Mouse (Mus musculus): ENCODE measurements around the gene Cyp19a1. TPM values are rescaled to one million over a fixed set of nuclear protein-coding genes. Genes with fewer than 3 reads are reported as not detected.

The Cyp19a1 gene
- polyA plus RNA-seq (2015; fragmentation: Nextera tagmentation; extraction: Ambion mirVana), result not detected in 2 replicates

DNA sequence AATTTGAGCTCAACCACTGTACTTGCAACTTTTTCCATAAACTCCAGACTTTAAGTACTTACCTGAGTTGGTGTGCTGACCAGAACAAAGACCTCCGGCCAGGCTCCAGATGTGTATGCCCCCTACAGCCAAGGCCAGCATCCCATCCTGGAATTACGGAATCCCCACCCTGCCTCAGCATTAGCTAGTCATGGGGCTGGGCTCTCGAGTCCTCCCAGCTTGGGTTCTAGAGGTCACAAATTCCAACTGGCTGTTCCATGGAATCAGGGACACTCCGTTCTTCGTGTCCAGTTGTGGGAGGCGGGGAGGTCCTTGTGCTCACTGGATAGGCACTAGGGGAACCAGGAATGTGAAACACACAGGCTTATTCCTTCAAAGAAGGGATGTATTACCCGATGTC, at the start of gene Cyp19a1:
Gene Cyp19a1, minus strand, starts transcription at position 101 of the 400 bp plus-strand sequence.
- no peak for ATAC-seq (ENCODE audit: insufficient read depth, low FRiP score)
- no peaks in the 10 kb centered on the region for H3K9me3 ChIP-seq (replicated peaks; ENCODE audit: control insufficient read depth, low read length)
- no peaks in the 10 kb centered on the region for H3K27me3 ChIP-seq (ENCODE audit: control insufficient read depth, insufficient read depth, low read length)
- no peaks in the 10 kb centered on the region for H3K36me3 ChIP-seq (ENCODE audit: control insufficient read depth, insufficient read depth, low read length)
- no peak within 1 kb of the TSS for H3K4me2 ChIP-seq (ENCODE audit: low read depth, low read length)
- 88% methylated on average over 7 of the region's 7 CpGs for WGBS
- H3K4me3 ChIP-seq (replicated peaks; ENCODE audit: low read length), result no peak within 1 kb of the TSS
- no peaks in the 10 kb centered on the region for H3K4me1 ChIP-seq (ENCODE audit: control insufficient read depth, insufficient read depth, low read length)
- no peak within 1 kb of the TSS for H3K9ac ChIP-seq (ENCODE audit: low read length)
- no peak within 1 kb of the TSS for H3K27ac ChIP-seq (ENCODE audit: low read length)

DNA sequence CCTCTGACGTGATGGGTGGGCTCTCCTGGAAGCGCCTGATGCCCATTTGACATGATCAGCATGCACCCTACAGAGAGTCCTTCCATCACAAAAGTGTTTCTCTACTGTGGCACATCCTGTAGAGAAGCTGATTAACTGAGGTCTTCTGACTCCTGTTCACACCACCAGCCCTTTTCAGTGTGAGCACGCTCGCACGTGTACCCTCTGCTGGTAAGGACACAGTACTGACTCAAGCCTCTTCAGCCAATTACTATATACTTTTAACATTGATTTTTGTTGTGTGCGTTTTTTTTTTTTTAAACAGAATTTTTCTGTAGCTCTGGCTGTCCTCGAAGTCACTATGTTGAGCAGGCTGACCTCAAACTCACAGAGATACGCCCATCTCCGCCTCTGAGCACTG, 48.5 kb upstream of the Cyp19a1 start:
- Histone ChIP-seq H3K9me3 (replicated peaks; ENCODE audit: control insufficient read depth, low read length) (no peaks in the 10 kb centered on the region), H3K27ac (ENCODE audit: low read length) (no peak overlapping the region), H3K4me1 (ENCODE audit: control insufficient read depth, insufficient read depth, low read length) (no peaks in the 10 kb centered on the region), H3K9ac (ENCODE audit: low read length) (no peak overlapping the region), H3K27me3 (ENCODE audit: control insufficient read depth, insufficient read depth, low read length) (no peaks in the 10 kb centered on the region), H3K4me2 (ENCODE audit: low read depth, low read length) (no peak overlapping the region), H3K4me3 (replicated peaks; ENCODE audit: low read length) (no peak overlapping the region), H3K36me3 (ENCODE audit: control insufficient read depth, insufficient read depth, low read length) (no peaks in the 10 kb centered on the region)
- ATAC-seq (ENCODE audit: insufficient read depth, low FRiP score), result no peak
- WGBS, result 68% methylated on average over 9 of the region's 9 CpGs

DNA sequence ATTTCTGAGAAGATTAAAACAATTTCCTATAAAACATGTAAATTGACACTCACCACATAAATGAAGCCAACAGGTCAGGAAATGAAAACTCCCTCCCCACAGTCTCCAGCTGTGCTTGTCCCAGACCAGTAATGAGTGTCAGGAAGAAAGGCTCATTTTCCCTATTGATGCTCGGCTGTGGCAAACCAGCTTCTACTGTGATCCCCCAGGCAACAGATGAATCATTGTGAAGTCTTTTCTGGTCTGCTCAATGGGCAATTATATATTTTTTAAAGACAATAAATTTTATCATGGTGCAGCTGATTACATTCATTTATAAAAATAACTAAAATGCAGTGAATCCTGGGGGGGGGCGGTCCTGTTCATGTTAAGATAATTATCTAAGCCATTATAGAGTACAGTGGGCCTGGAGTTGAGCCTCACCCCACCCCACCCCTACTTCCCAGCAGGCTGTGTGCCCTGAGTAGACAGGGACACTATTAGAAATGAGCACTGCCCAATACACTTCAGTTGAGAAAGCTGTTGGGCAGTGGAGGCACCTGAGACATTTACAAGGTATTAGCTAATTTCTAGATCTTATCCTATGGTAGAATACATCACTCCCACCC, 40.9 kb upstream of the Cyp19a1 start:
- Histone ChIP-seq H3K27me3 (ENCODE audit: control insufficient read depth, insufficient read depth, low read length) (no peaks in the 10 kb centered on the region), H3K4me2 (ENCODE audit: low read depth, low read length) (no peak overlapping the region), H3K9ac (ENCODE audit: low read length) (no peak overlapping the region), H3K9me3 (replicated peaks; ENCODE audit: control insufficient read depth, low read length) (no peaks in the 10 kb centered on the region), H3K4me3 (replicated peaks; ENCODE audit: low read length) (no peak overlapping the region), H3K36me3 (ENCODE audit: control insufficient read depth, insufficient read depth, low read length) (no peaks in the 10 kb centered on the region), H3K27ac (ENCODE audit: low read length) (no peak overlapping the region), H3K4me1 (ENCODE audit: control insufficient read depth, insufficient read depth, low read length) (no peaks in the 10 kb centered on the region)
- ATAC-seq (ENCODE audit: insufficient read depth, low FRiP score), result no peak
- 68% methylated on average over 2 of the region's 2 CpGs for WGBS

DNA sequence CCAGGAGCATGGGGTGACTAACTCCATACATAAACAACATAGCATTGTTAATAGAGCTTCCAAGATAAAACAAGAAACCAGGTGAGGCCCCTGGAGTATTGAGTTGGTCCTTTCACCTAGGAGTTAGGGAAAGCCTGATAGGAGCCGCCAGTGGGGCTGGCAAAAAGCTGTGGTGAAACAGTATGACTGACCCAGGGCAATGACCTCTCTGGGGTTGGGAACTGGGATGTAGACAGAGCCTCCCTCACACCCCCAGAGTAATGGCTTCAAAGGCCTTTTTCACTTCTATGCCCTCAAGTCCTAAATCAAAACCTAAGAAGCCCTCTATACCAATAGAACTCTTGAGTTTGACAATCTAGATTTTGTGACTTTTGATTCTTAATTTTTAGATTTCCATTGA, 40.3 kb upstream of the Cyp19a1 start:
- Histone ChIP-seq H3K4me1 (ENCODE audit: control insufficient read depth, insufficient read depth, low read length) (no peaks in the 10 kb centered on the region), H3K27me3 (ENCODE audit: control insufficient read depth, insufficient read depth, low read length) (no peaks in the 10 kb centered on the region), H3K4me2 (ENCODE audit: low read depth, low read length) (no peak overlapping the region), H3K36me3 (ENCODE audit: control insufficient read depth, insufficient read depth, low read length) (no peaks in the 10 kb centered on the region), H3K9me3 (replicated peaks; ENCODE audit: control insufficient read depth, low read length) (no peaks in the 10 kb centered on the region), H3K4me3 (replicated peaks; ENCODE audit: low read length) (no peak overlapping the region), H3K27ac (ENCODE audit: low read length) (no peak overlapping the region), H3K9ac (ENCODE audit: low read length) (no peak overlapping the region)
- ATAC-seq (ENCODE audit: insufficient read depth, low FRiP score), result no peak
- 72% methylated on average over 1 of the region's 1 CpGs for WGBS

DNA sequence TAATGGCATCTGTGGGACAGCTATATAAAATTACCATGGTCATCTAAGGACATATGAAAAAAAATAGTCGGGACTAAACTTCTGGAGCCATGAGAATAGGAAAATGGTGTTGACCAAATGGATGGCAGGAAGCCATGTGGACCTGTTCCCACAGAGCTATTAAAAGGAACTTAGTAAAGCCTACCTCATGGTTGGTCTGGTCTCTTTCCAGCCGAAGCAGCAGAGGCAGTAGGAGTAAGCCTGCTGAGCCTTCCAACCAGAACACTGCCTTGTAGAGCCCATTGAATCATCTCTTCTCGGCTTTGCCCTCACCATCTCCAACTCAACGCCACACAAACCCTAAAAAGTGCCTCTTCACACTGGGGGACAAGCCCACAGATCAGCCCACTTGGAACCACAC, 33.3 kb upstream of the Cyp19a1 start:
- ATAC-seq (ENCODE audit: insufficient read depth, low FRiP score), result no peak

DNA sequence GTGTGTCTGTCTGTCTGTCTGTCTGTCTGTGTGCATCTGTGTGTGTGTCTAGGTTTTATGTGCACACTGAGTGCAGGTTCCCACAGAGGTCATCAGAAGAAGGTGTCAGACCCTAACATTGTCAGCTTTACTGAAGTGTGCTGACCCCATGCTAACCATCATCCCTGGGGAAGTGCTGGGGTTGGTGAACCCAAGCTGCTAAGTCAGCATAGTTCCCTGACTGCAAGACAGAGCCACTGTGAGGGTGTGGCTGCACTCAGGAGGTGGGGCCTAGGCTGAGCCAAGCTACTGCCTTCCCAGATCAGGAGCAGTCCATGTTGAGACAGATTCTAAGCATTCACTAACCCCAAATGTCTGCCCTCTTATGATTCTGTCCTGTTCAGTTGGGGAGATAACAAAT, 31.9 kb upstream of the Cyp19a1 start:
- H3K4me3 ChIP-seq (replicated peaks; ENCODE audit: low read length), result no peak overlapping the region
- H3K9me3 ChIP-seq (replicated peaks; ENCODE audit: control insufficient read depth, low read length), result no peaks in the 10 kb centered on the region
- no peak overlapping the region for H3K9ac ChIP-seq (ENCODE audit: low read length)
- no peak for ATAC-seq (ENCODE audit: insufficient read depth, low FRiP score)
- H3K36me3 ChIP-seq (ENCODE audit: control insufficient read depth, insufficient read depth, low read length), result no peaks in the 10 kb centered on the region
- H3K27me3 ChIP-seq (ENCODE audit: control insufficient read depth, insufficient read depth, low read length), result no peaks in the 10 kb centered on the region
- H3K4me2 ChIP-seq (ENCODE audit: low read depth, low read length), result no peak overlapping the region
- H3K4me1 ChIP-seq (ENCODE audit: control insufficient read depth, insufficient read depth, low read length), result no peaks in the 10 kb centered on the region
- no peak overlapping the region for H3K27ac ChIP-seq (ENCODE audit: low read length)

More for the DNA sequence above, 33.3 kb upstream of the Cyp19a1 start:
- no peaks in the 10 kb centered on the region for H3K36me3 ChIP-seq (ENCODE audit: control insufficient read depth, insufficient read depth, low read length)
- no peak overlapping the region for H3K27ac ChIP-seq (ENCODE audit: low read length)
- no peaks in the 10 kb centered on the region for H3K27me3 ChIP-seq (ENCODE audit: control insufficient read depth, insufficient read depth, low read length)
- no peak overlapping the region for H3K4me2 ChIP-seq (ENCODE audit: low read depth, low read length)
- WGBS, result 77% methylated on average over 4 of the region's 4 CpGs
- H3K9ac ChIP-seq (ENCODE audit: low read length), result no peak overlapping the region
- H3K4me1 ChIP-seq (ENCODE audit: control insufficient read depth, insufficient read depth, low read length), result no peaks in the 10 kb centered on the region
- H3K4me3 ChIP-seq (replicated peaks; ENCODE audit: low read length), result no peak overlapping the region
- H3K9me3 ChIP-seq (replicated peaks; ENCODE audit: control insufficient read depth, low read length), result no peaks in the 10 kb centered on the region

DNA sequence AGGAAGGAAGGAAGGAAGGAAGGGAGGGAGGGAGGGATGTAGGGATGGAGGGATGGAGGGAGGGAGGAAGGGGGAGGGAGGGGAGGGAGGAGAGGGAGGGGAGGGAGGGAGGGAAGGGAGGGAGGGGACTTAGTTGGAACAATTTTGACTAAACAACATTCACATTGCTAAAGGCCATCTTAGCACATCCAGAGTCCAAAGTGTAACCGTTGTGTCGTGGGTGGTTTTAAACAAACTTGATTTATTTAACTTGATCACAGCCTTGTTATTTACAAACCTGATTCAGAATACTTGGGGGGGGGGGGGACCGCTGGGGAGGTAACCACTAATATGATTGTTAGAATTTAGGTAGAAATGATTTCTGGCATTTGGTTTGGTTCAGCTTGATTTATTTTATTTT, 31.5 kb upstream of the Cyp19a1 start:
- no peaks in the 10 kb centered on the region for H3K9me3 ChIP-seq (replicated peaks; ENCODE audit: control insufficient read depth, low read length)
- no peak overlapping the region for H3K9ac ChIP-seq (ENCODE audit: low read length)
- no peaks in the 10 kb centered on the region for H3K4me1 ChIP-seq (ENCODE audit: control insufficient read depth, insufficient read depth, low read length)
- H3K4me2 ChIP-seq (ENCODE audit: low read depth, low read length), result no peak overlapping the region
- 36% methylated on average over 3 of the region's 3 CpGs for WGBS
- H3K36me3 ChIP-seq (ENCODE audit: control insufficient read depth, insufficient read depth, low read length), result no peaks in the 10 kb centered on the region
- no peak for ATAC-seq (ENCODE audit: insufficient read depth, low FRiP score)
- H3K4me3 ChIP-seq (replicated peaks; ENCODE audit: low read length), result no peak overlapping the region
- H3K27me3 ChIP-seq (ENCODE audit: control insufficient read depth, insufficient read depth, low read length), result no peaks in the 10 kb centered on the region
- no peak overlapping the region for H3K27ac ChIP-seq (ENCODE audit: low read length)

DNA sequence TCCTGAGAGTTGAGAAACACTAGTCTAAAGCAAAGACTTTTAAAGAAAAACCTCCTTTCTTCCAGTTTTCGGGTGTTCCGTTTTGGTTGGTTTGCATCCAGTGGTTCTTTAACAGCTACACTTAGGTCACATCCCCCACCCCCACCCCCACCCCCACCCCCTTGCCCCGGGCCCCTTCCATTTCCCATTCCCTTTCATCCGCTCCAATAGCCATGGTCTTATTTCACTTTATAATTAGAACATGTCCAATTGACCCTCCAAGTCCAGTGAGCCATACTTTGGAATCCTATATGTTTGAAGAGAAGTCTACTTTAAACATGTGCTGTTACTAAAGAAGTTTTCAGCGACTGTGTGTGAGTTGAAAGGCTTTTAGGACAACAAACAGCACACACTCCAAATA, 19.9 kb upstream of the Cyp19a1 start:
- Histone ChIP-seq H3K9me3 (replicated peaks; ENCODE audit: control insufficient read depth, low read length) (no peaks in the 10 kb centered on the region), H3K27ac (ENCODE audit: low read length) (no peak overlapping the region), H3K36me3 (ENCODE audit: control insufficient read depth, insufficient read depth, low read length) (no peaks in the 10 kb centered on the region), H3K27me3 (ENCODE audit: control insufficient read depth, insufficient read depth, low read length) (peaks cover 16% of the 10 kb centered on the region), H3K9ac (ENCODE audit: low read length) (no peak overlapping the region), H3K4me2 (ENCODE audit: low read depth, low read length) (no peak overlapping the region), H3K4me3 (replicated peaks; ENCODE audit: low read length) (no peak overlapping the region), H3K4me1 (ENCODE audit: control insufficient read depth, insufficient read depth, low read length) (no peaks in the 10 kb centered on the region)
- ATAC-seq (ENCODE audit: insufficient read depth, low FRiP score), result no peak
- 71% methylated on average over 5 of the region's 5 CpGs for WGBS

DNA sequence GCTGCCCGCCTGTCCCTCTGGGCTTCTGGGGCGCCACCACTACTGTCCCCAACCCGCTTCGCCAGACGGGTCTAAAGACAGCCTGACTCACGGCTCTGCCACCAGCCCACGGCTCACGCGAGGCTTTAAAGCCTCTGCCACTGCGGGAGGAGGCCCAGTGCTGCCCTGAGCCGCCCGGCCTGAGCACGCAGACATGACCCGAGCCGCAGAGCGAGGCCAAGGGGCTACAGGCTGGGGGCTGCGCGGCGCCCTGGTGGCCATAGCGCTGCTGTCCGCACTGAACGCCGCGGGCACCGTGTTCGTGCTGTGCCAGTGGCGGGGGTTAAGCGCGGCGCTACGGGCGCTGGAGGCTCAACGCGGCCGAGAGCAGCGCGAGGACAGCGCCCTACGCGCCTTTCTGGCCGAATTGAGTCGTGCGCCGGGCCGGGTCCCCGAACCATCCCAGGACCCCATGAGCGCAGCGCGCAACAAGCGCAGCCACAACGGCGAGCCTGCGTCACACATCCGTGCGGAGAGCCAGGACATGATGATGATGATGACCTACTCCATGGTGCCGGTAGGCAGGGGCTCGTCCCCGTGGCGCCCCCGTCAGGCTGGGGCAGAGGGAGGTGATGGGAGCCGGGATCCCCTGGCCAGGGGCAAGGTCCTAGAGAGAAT, 18.5 kb upstream of the Cyp19a1 start, which contains the start of gene Gldn:
Gene Gldn, plus strand, starts transcription at position 156 of the 657 bp plus-strand sequence.
- H3K4me3 ChIP-seq (replicated peaks; ENCODE audit: low read length), result peak within 1 kb of the TSS; percentile 37
- 0 out of 2 replicates have a peak within 1 kb of the TSS, but pooled peaks have one; percentile 26 for H3K9ac ChIP-seq (ENCODE audit: low read length)
- no peaks in the 10 kb centered on the region for H3K4me1 ChIP-seq (ENCODE audit: control insufficient read depth, insufficient read depth, low read length)
- ATAC-seq (ENCODE audit: insufficient read depth, low FRiP score), result peak; percentile 44; the same call in 1 of the 2 replicates
- 2% methylated on average over 61 of the region's 61 CpGs for WGBS
- no peak within 1 kb of the TSS for H3K27ac ChIP-seq (ENCODE audit: low read length)
- H3K27me3 ChIP-seq (ENCODE audit: control insufficient read depth, insufficient read depth, low read length), result peaks cover 16% of the 10 kb centered on the region
- H3K9me3 ChIP-seq (replicated peaks; ENCODE audit: control insufficient read depth, low read length), result no peaks in the 10 kb centered on the region
- no peaks in the 10 kb centered on the region for H3K36me3 ChIP-seq (ENCODE audit: control insufficient read depth, insufficient read depth, low read length)
- H3K4me2 ChIP-seq (ENCODE audit: low read depth, low read length), result peak within 1 kb of the TSS; percentile 54

All from stomach, embryonic 16.5 days (tissue).